Mouse (Mus musculus): ENCODE results near the gene Npas2.

Gene Npas2

GRCm38 (mm10) chr1:39192997-39193861, at the start of gene Npas2:
TSS of gene Npas2 (plus strand) at chr1:39193731.
- no peak for TF ChIP-seq GATA4 (IDR thresholded peaks at IDR 0.05; ENCODE audit: insufficient replicate concordance, low read length)

GRCm38 (mm10) chr1:39156778-39157177, 36.8 kb upstream of the Npas2 start:
- TF ChIP-seq GATA4 (IDR thresholded peaks at IDR 0.05; ENCODE audit: insufficient replicate concordance, low read length), result no peak

- TF ChIP-seq GATA4 (IDR thresholded peaks at IDR 0.05; ENCODE audit: insufficient replicate concordance, low read length), result no peak
Observed at GRCm38 (mm10) chr1:39160167-39160566, 33.4 kb upstream of the Npas2 start.

- TF ChIP-seq GATA4 (IDR thresholded peaks at IDR 0.05; ENCODE audit: insufficient replicate concordance, low read length), result no peak
Observed at GRCm38 (mm10) chr1:39163077-39163476, 30.5 kb upstream of the Npas2 start.

- no peak for TF ChIP-seq GATA4 (IDR thresholded peaks at IDR 0.05; ENCODE audit: insufficient replicate concordance, low read length)
Observed at GRCm38 (mm10) chr1:39176690-39177089, 16.8 kb upstream of the Npas2 start.

- TF ChIP-seq GATA4 (IDR thresholded peaks at IDR 0.05; ENCODE audit: insufficient replicate concordance, low read length), result no peak
Observed at GRCm38 (mm10) chr1:39177211-39177610, 16.3 kb upstream of the Npas2 start.

GRCm38 (mm10) chr1:39179806-39180205, 13.7 kb upstream of the Npas2 start:
- no peak for TF ChIP-seq GATA4 (IDR thresholded peaks at IDR 0.05; ENCODE audit: insufficient replicate concordance, low read length)

GRCm38 (mm10) chr1:39180517-39180916, 13.0 kb upstream of the Npas2 start:
- TF ChIP-seq GATA4 (IDR thresholded peaks at IDR 0.05; ENCODE audit: insufficient replicate concordance, low read length), result no peak

- TF ChIP-seq GATA4 (IDR thresholded peaks at IDR 0.05; ENCODE audit: insufficient replicate concordance, low read length), result no peak
Observed at GRCm38 (mm10) chr1:39181901-39182300, 11.6 kb upstream of the Npas2 start.

- TF ChIP-seq GATA4 (IDR thresholded peaks at IDR 0.05; ENCODE audit: insufficient replicate concordance, low read length), result no peak
Observed at GRCm38 (mm10) chr1:39185833-39186232, 7.7 kb upstream of the Npas2 start.

- TF ChIP-seq GATA4 (IDR thresholded peaks at IDR 0.05; ENCODE audit: insufficient replicate concordance, low read length), result no peak
Observed at GRCm38 (mm10) chr1:39186711-39187437, 6.7 kb upstream of the Npas2 start.

GRCm38 (mm10) chr1:39191122-39191521, 2.4 kb upstream of the Npas2 start:
- no peak for TF ChIP-seq GATA4 (IDR thresholded peaks at IDR 0.05; ENCODE audit: insufficient replicate concordance, low read length)

GRCm38 (mm10) chr1:39192460-39192996, 1.0 kb upstream of the Npas2 start:
- no peak for TF ChIP-seq GATA4 (IDR thresholded peaks at IDR 0.05; ENCODE audit: insufficient replicate concordance, low read length)

GRCm38 (mm10) chr1:39193862-39194675, 538 bp downstream of the Npas2 start:
- TF ChIP-seq GATA4 (IDR thresholded peaks at IDR 0.05; ENCODE audit: insufficient replicate concordance, low read length), result no peak

- no peak for TF ChIP-seq GATA4 (IDR thresholded peaks at IDR 0.05; ENCODE audit: insufficient replicate concordance, low read length)
Observed at GRCm38 (mm10) chr1:39194959-39195358, 1.4 kb downstream of the Npas2 start.
